ENCODE assay signal across 17 mouse cellular contexts in genomic region chr3:145129356-145129755, GRCm38 (mm10). TPM values are rescaled to one million over a fixed set of nuclear protein-coding genes. Genes with fewer than 3 reads are reported as not detected.
"Had no signal": no experiment of that assay in that cellular context is flagged by ENCODE, and none has a peak within 500 bp of the region (broad histone marks: within the 10 kb centered on the region; RNA-seq: fewer than 3 reads in every experiment).

No protein-coding gene starts in this region.

- DNase-seq: right cerebral cortex, adult 18-20 months; right cerebral cortex, postnatal 14 days; right cerebral cortex, postnatal 25 days; right cerebral cortex, postnatal 4 days; spleen, adult 18-20 months; thymus, adult 18-20 months; thymus, adult 2 months; thymus, postnatal 14 days; thymus, postnatal 25 days; thymus, postnatal 36 days; thymus, postnatal 4 days had no signal

- H3K9ac ChIP-seq: neural tube, embryonic 12.5 days; neural tube, embryonic 13.5 days; neural tube, embryonic 15.5 days; stomach, embryonic 15.5 days had no signal

- H3K27me3 ChIP-seq: neural tube, embryonic 12.5 days; neural tube, embryonic 13.5 days; neural tube, embryonic 15.5 days; stomach, embryonic 15.5 days had no signal

- H3K27ac ChIP-seq: neural tube, embryonic 12.5 days; neural tube, embryonic 13.5 days; neural tube, embryonic 15.5 days; stomach, embryonic 15.5 days; stomach, postnatal 0 days had no signal

- H3K4me3 ChIP-seq: neural tube, embryonic 12.5 days; neural tube, embryonic 13.5 days; neural tube, embryonic 15.5 days; stomach, embryonic 15.5 days had no signal

- H3K4me2 ChIP-seq: neural tube, embryonic 12.5 days; neural tube, embryonic 13.5 days; neural tube, embryonic 15.5 days; stomach, embryonic 15.5 days had no signal

- H3K4me1 ChIP-seq: neural tube, embryonic 12.5 days; neural tube, embryonic 13.5 days; neural tube, embryonic 15.5 days; stomach, embryonic 15.5 days had no signal

- H3K9me3 ChIP-seq: neural tube, embryonic 12.5 days; neural tube, embryonic 13.5 days; neural tube, embryonic 15.5 days; stomach, embryonic 15.5 days had no signal

RNA-seq across cellular contexts. Expression of gene Clca2, which starts 30.1 kb away (rescaled TPM):
- polyA plus RNA-seq: neural tube, embryonic 14.5 days; neural tube, embryonic 15.5 days had no signal
